Mouse (Mus musculus) forebrain, embryonic 12.5 days (tissue): ENCODE measurements around the gene Ltbp1. TPM values are rescaled to one million over a fixed set of nuclear protein-coding genes. Genes with fewer than 3 reads are reported as not detected.

ENCODE experiments used
- ATAC-seq: fragments of 200-750 bp; cut with Nextera tagmentation; 2 replicates; pipeline ENCODE4 v1.8.0; 2017; ENCODE audit warnings: moderate TSS enrichment; ENCODE audit not compliant: low FRiP score
- H3K27ac ChIP-seq: fragments of 300-500 bp; sonication (generic); 2 replicates; pipeline ENCODE4 v1.5.1; 2016; ENCODE audit warnings: mild to moderate bottlenecking
- H3K27me3 ChIP-seq: fragments of 300-500 bp; sonication (generic); 2 replicates; pipeline ENCODE4 v1.6.1; 2016; ENCODE audit warnings: mild to moderate bottlenecking
- H3K36me3 ChIP-seq: fragments of 300-500 bp; sonication (generic); replicated peaks from 2 replicates; pipeline ENCODE4 v1.6.1; 2016; ENCODE audit warnings: mild to moderate bottlenecking
- H3K4me1 ChIP-seq: fragments of 300-500 bp; sonication (generic); 2 replicates; pipeline ENCODE4 v1.6.1; 2016
- H3K4me2 ChIP-seq: fragments of 300-500 bp; sonication (generic); 2 replicates; pipeline ENCODE4 v1.6.1; 2016; ENCODE audit warnings: mild to moderate bottlenecking, moderate library complexity
- H3K4me3 ChIP-seq: fragments of 300-500 bp; sonication (generic); replicated peaks from 2 replicates; pipeline ENCODE4 v1.5.1; 2016; ENCODE audit warnings: mild to moderate bottlenecking
- H3K9ac ChIP-seq: fragments of 300-500 bp; sonication (generic); 2 replicates; pipeline ENCODE4 v1.6.1; 2016; ENCODE audit warnings: mild to moderate bottlenecking
- H3K9me3 ChIP-seq: fragments of 300-500 bp; sonication (generic); 2 replicates; pipeline ENCODE4 v1.6.1; 2016
- WGBS: fragments of 180-500 bp; shearing (Covaris S2); methylation state at CpG from one replicate; pipeline ENCODE4 v1.1.7; 2016; 5-methylcytosine and 5-hydroxymethylcytosine counted together
- polyA plus RNA-seq: library from polyadenylated mRNA; unstranded; fragments of >200 nt; fragmentation: Nextera tagmentation; extraction: Ambion mirVana; gene quantifications from 2 replicates; pipeline ENCODE4 v1.2.1, GENCODE M21; 2016

Ltbp1 gene
- polyA plus RNA-seq, 1 experiment from 2014 or later = 4.0 TPM

GRCm38 (mm10) chr17:75039017-75039416, 33.6 kb downstream of the Ltbp1 start:
- H3K36me3 ChIP-seq = no peaks in the 10 kb centered on the region
- H3K4me3 ChIP-seq = no peak overlapping the region
- H3K27me3 ChIP-seq = no peaks in the 10 kb centered on the region
- H3K4me2 ChIP-seq = no peak overlapping the region
- H3K4me1 ChIP-seq = no peaks in the 10 kb centered on the region
- no peak overlapping the region for H3K9ac ChIP-seq
- H3K27ac ChIP-seq = no peak overlapping the region
- H3K9me3 ChIP-seq = no peaks in the 10 kb centered on the region
- WGBS = 80% methylated on average over 4 of the region's 4 CpGs
- no peak for ATAC-seq

GRCm38 (mm10) chr17:75049366-75049969, 44.1 kb downstream of the Ltbp1 start:
- Histone ChIP-seq H3K27me3 (no peaks in the 10 kb centered on the region), H3K9me3 (0 out of 2 replicates have a peak, but pooled peaks cover 2% of the 10 kb centered on the region), H3K27ac (no peak overlapping the region), H3K9ac (no peak overlapping the region), H3K4me1 (no peaks in the 10 kb centered on the region), H3K4me3 (no peak overlapping the region), H3K4me2 (no peak overlapping the region), H3K36me3 (no peaks in the 10 kb centered on the region)
- ATAC-seq = no peak
- WGBS = 80% methylated on average over 8 of the region's 8 CpGs

GRCm38 (mm10) chr17:75051440-75051925, 46.1 kb downstream of the Ltbp1 start:
- H3K9ac ChIP-seq = no peak overlapping the region
- no peak for ATAC-seq
- H3K27me3 ChIP-seq = no peaks in the 10 kb centered on the region
- H3K4me2 ChIP-seq = no peak overlapping the region
- H3K4me3 ChIP-seq = no peak overlapping the region
- 86% methylated on average over 8 of the region's 8 CpGs for WGBS
- no peaks in the 10 kb centered on the region for H3K9me3 ChIP-seq
- no peak overlapping the region for H3K27ac ChIP-seq
- H3K4me1 ChIP-seq = no peaks in the 10 kb centered on the region
- no peaks in the 10 kb centered on the region for H3K36me3 ChIP-seq

GRCm38 (mm10) chr17:75055235-75055634, 49.9 kb downstream of the Ltbp1 start:
- 92% methylated on average over 5 of the region's 5 CpGs for WGBS
- no peak overlapping the region for H3K4me2 ChIP-seq
- H3K36me3 ChIP-seq = no peaks in the 10 kb centered on the region
- H3K9me3 ChIP-seq = no peaks in the 10 kb centered on the region
- ATAC-seq = no peak
- H3K27ac ChIP-seq = no peak overlapping the region
- no peaks in the 10 kb centered on the region for H3K4me1 ChIP-seq
- no peaks in the 10 kb centered on the region for H3K27me3 ChIP-seq
- no peak overlapping the region for H3K9ac ChIP-seq
- H3K4me3 ChIP-seq = no peak overlapping the region

- 95% methylated on average over 6 of the region's 6 CpGs for WGBS
- Histone ChIP-seq H3K27ac (no peak overlapping the region), H3K9me3 (no peaks in the 10 kb centered on the region), H3K4me2 (no peak overlapping the region), H3K4me3 (no peak overlapping the region), H3K9ac (no peak overlapping the region), H3K4me1 (no peaks in the 10 kb centered on the region), H3K36me3 (no peaks in the 10 kb centered on the region), H3K27me3 (no peaks in the 10 kb centered on the region)
- no peak for ATAC-seq
Observed at GRCm38 (mm10) chr17:75055961-75056360, 50.6 kb downstream of the Ltbp1 start.

GRCm38 (mm10) chr17:75056631-75057030, 51.3 kb downstream of the Ltbp1 start:
- WGBS = 53% methylated on average over 8 of the region's 8 CpGs
- no peak overlapping the region for H3K4me3 ChIP-seq
- no peak for ATAC-seq
- no peaks in the 10 kb centered on the region for H3K36me3 ChIP-seq
- H3K4me2 ChIP-seq = no peak overlapping the region
- no peak overlapping the region for H3K27ac ChIP-seq
- H3K27me3 ChIP-seq = no peaks in the 10 kb centered on the region
- H3K9me3 ChIP-seq = no peaks in the 10 kb centered on the region
- no peak overlapping the region for H3K9ac ChIP-seq
- no peaks in the 10 kb centered on the region for H3K4me1 ChIP-seq

- 93% methylated on average over 7 of the region's 7 CpGs for WGBS
- H3K27ac ChIP-seq = no peak overlapping the region
- H3K27me3 ChIP-seq = peaks cover 2% of the 10 kb centered on the region; the same call in 1 of the 2 replicates
- H3K4me2 ChIP-seq = no peak overlapping the region
- no peak overlapping the region for H3K9ac ChIP-seq
- H3K4me3 ChIP-seq = no peak overlapping the region
- peaks cover 9% of the 10 kb centered on the region; the same call in 1 of the 2 replicates for H3K4me1 ChIP-seq
- no peaks in the 10 kb centered on the region for H3K9me3 ChIP-seq
- no peaks in the 10 kb centered on the region for H3K36me3 ChIP-seq
- no peak for ATAC-seq
Observed at GRCm38 (mm10) chr17:75066340-75066739, 61.0 kb downstream of the Ltbp1 start.

GRCm38 (mm10) chr17:75067314-75067713, 61.9 kb downstream of the Ltbp1 start:
- no peak overlapping the region for H3K4me2 ChIP-seq
- ATAC-seq = no peak
- no peak overlapping the region for H3K9ac ChIP-seq
- 9% methylated on average over 8 of the region's 8 CpGs for WGBS
- peaks cover 9% of the 10 kb centered on the region; the same call in 1 of the 2 replicates for H3K4me1 ChIP-seq
- H3K4me3 ChIP-seq = no peak overlapping the region
- no peaks in the 10 kb centered on the region for H3K36me3 ChIP-seq
- no peak overlapping the region for H3K27ac ChIP-seq
- peaks cover 2% of the 10 kb centered on the region; the same call in 1 of the 2 replicates for H3K27me3 ChIP-seq
- H3K9me3 ChIP-seq = no peaks in the 10 kb centered on the region

- 94% methylated on average over 5 of the region's 5 CpGs for WGBS
Observed at GRCm38 (mm10) chr17:75069232-75069631, 63.9 kb downstream of the Ltbp1 start.

GRCm38 (mm10) chr17:75071174-75071573, 65.8 kb downstream of the Ltbp1 start:
- no peak overlapping the region for H3K4me2 ChIP-seq
- H3K36me3 ChIP-seq = no peaks in the 10 kb centered on the region
- no peak overlapping the region for H3K27ac ChIP-seq
- H3K9ac ChIP-seq = no peak overlapping the region
- H3K4me1 ChIP-seq = peaks cover 9% of the 10 kb centered on the region; the same call in 1 of the 2 replicates
- ATAC-seq = no peak
- H3K9me3 ChIP-seq = no peaks in the 10 kb centered on the region
- WGBS = 11% methylated on average over 2 of the region's 2 CpGs
- H3K27me3 ChIP-seq = 0 out of 2 replicates have a peak, but pooled peaks cover 2% of the 10 kb centered on the region
- no peak overlapping the region for H3K4me3 ChIP-seq

More at GRCm38 (mm10) chr17:75069232-75069631, 63.9 kb downstream of the Ltbp1 start:
- Histone ChIP-seq H3K4me3 (no peak overlapping the region), H3K4me2 (no peak overlapping the region), H3K9me3 (no peaks in the 10 kb centered on the region), H3K9ac (no peak overlapping the region), H3K27me3 (peaks cover 2% of the 10 kb centered on the region; the same call in 1 of the 2 replicates), H3K4me1 (peaks cover 9% of the 10 kb centered on the region; the same call in 1 of the 2 replicates), H3K36me3 (no peaks in the 10 kb centered on the region), H3K27ac (no peak overlapping the region)
- no peak for ATAC-seq

GRCm38 (mm10) chr17:75071749-75072148, 66.4 kb downstream of the Ltbp1 start:
- H3K27ac ChIP-seq = no peak overlapping the region
- 0 out of 2 replicates have a peak, but pooled peaks cover 2% of the 10 kb centered on the region for H3K27me3 ChIP-seq
- peaks cover 9% of the 10 kb centered on the region; the same call in 1 of the 2 replicates for H3K4me1 ChIP-seq
- no peaks in the 10 kb centered on the region for H3K36me3 ChIP-seq
- no peak for ATAC-seq
- WGBS = 93% methylated on average over 2 of the region's 2 CpGs
- H3K4me2 ChIP-seq = no peak overlapping the region
- no peak overlapping the region for H3K4me3 ChIP-seq
- no peak overlapping the region for H3K9ac ChIP-seq
- no peaks in the 10 kb centered on the region for H3K9me3 ChIP-seq

GRCm38 (mm10) chr17:75073887-75074286, 68.5 kb downstream of the Ltbp1 start:
- Histone ChIP-seq H3K27me3 (0 out of 2 replicates have a peak, but pooled peaks cover under 1% of the 10 kb centered on the region), H3K9me3 (no peaks in the 10 kb centered on the region), H3K27ac (no peak overlapping the region), H3K36me3 (no peaks in the 10 kb centered on the region), H3K4me3 (no peak overlapping the region), H3K9ac (no peak overlapping the region), H3K4me2 (no peak overlapping the region), H3K4me1 (peaks cover 4% of the 10 kb centered on the region; the same call in 1 of the 2 replicates)
- no peak for ATAC-seq
- whole genome bisulfite sequencing = 58% methylated on average over 8 of the region's 8 CpGs
